Mouse (Mus musculus) cortical plate, adult 2 months (tissue): Measurements from ENCODE around the gene Nfatc2. TPM values are rescaled to one million over a fixed set of nuclear protein-coding genes. Genes with fewer than 3 reads are reported as not detected.

Experiments used
- H3K27ac ChIP-seq: fragments of 200-500 bp; 2 replicates; pipeline ENCODE4 v1.5.1; 2012; ENCODE audit warnings: low read length, control low read depth, inconsistent platforms; ENCODE audit not compliant: insufficient read depth
- H3K4me1 ChIP-seq: fragments of 200-500 bp; 2 replicates; pipeline ENCODE4 v1.6.1; 2011; ENCODE audit warnings: low read length; ENCODE audit not compliant: control insufficient read depth, insufficient read depth
- H3K4me3 ChIP-seq: fragments of 200-500 bp; 2 replicates; pipeline ENCODE4 v1.5.1; 2011; ENCODE audit warnings: mild to moderate bottlenecking, low read length, control low read depth; ENCODE audit not compliant: insufficient read depth
- CTCF ChIP-seq: fragments of 200-500 bp; IDR thresholded peaks from 2 replicates; pipeline ENCODE4 v1.5.1; 2011; ENCODE audit warnings: mild to moderate bottlenecking, control low read depth, low read length; ENCODE audit not compliant: insufficient read depth; ENCODE audit errors: extremely low read depth
- POLR2A ChIP-seq: fragments of 200-500 bp; IDR thresholded peaks from 2 replicates; pipeline ENCODE4 v1.6.1; 2011; ENCODE audit warnings: mild to moderate bottlenecking, low read length, control low read depth; ENCODE audit not compliant: insufficient read depth; ENCODE audit errors: extremely low read depth
- polyA plus RNA-seq: library from polyadenylated mRNA; depleted of rRNA; stranded (reverse); fragments of >200 nt; gene quantifications from 2 replicates; pipeline ENCODE4 v1.2.3, GENCODE M21; 2012

Gene Nfatc2
- polyA plus RNA-seq, 1 experiment: 8.0 TPM

GRCm38 (mm10) chr2:168628787-168629186, 27.3 kb upstream of the Nfatc2 start:
- TF ChIP-seq POLR2A: no peak
- TF ChIP-seq CTCF: peak; percentile 83
- Histone ChIP-seq H3K27ac (no peak overlapping the region), H3K4me1 (no peaks in the 10 kb centered on the region), H3K4me3 (no peak overlapping the region)

- Histone ChIP-seq H3K4me3 (no peak overlapping the region), H3K27ac (no peak overlapping the region), H3K4me1 (no peaks in the 10 kb centered on the region)
These were observed 26.6 kb upstream of the Nfatc2 start for GRCm38 (mm10) chr2:168627829-168628770.

GRCm38 (mm10) chr2:168626385-168626784, 24.9 kb upstream of the Nfatc2 start:
- Histone ChIP-seq H3K4me3 (no peak overlapping the region), H3K27ac (no peak overlapping the region), H3K4me1 (no peaks in the 10 kb centered on the region)
- TF ChIP-seq POLR2A (no peak), CTCF (no peak)

More at GRCm38 (mm10) chr2:168627829-168628770, 26.6 kb upstream of the Nfatc2 start:
- TF ChIP-seq CTCF: no peak
- TF ChIP-seq POLR2A: no peak

- Histone ChIP-seq H3K27ac (no peak overlapping the region), H3K4me3 (no peak overlapping the region), H3K4me1 (no peaks in the 10 kb centered on the region)
- no peak for TF ChIP-seq CTCF
- TF ChIP-seq POLR2A: no peak
These were observed 23.6 kb upstream of the Nfatc2 start for GRCm38 (mm10) chr2:168625091-168625490.

GRCm38 (mm10) chr2:168621111-168621802, 19.8 kb upstream of the Nfatc2 start:
- no peak overlapping the region for H3K27ac ChIP-seq
- TF ChIP-seq CTCF: no peak
- TF ChIP-seq POLR2A: no peak

GRCm38 (mm10) chr2:168618205-168618717, 16.8 kb upstream of the Nfatc2 start:
- Histone ChIP-seq H3K4me1 (no peaks in the 10 kb centered on the region), H3K27ac (no peak overlapping the region), H3K4me3 (no peak overlapping the region)
- TF ChIP-seq POLR2A (no peak), CTCF (no peak)

More at GRCm38 (mm10) chr2:168621111-168621802, 19.8 kb upstream of the Nfatc2 start:
- no peaks in the 10 kb centered on the region for H3K4me1 ChIP-seq
- H3K4me3 ChIP-seq: no peak overlapping the region

- TF ChIP-seq POLR2A: no peak
- TF ChIP-seq CTCF: no peak
These were observed 13.7 kb upstream of the Nfatc2 start for GRCm38 (mm10) chr2:168615160-168615559.

GRCm38 (mm10) chr2:168614170-168614872, 12.9 kb upstream of the Nfatc2 start:
- no peak overlapping the region for H3K4me3 ChIP-seq
- H3K27ac ChIP-seq: no peak overlapping the region
- no peaks in the 10 kb centered on the region for H3K4me1 ChIP-seq
- TF ChIP-seq POLR2A (no peak), CTCF (no peak)

More at GRCm38 (mm10) chr2:168615160-168615559, 13.7 kb upstream of the Nfatc2 start:
- H3K4me3 ChIP-seq: no peak overlapping the region
- H3K27ac ChIP-seq: no peak overlapping the region
- no peaks in the 10 kb centered on the region for H3K4me1 ChIP-seq
